Mouse (Mus musculus) granulocyte monocyte progenitor cell, adult 5-6 weeks (primary cell): ENCODE data around the gene Sspo. TPM values are rescaled to one million over a fixed set of nuclear protein-coding genes. Genes with fewer than 3 reads are reported as not detected.
A peak's percentile ranks its signal among the peaks of the same experiment; 100 is the strongest.

Source experiments
- ATAC-seq: replicated peaks from 2 replicates; pipeline ENCODE4 v1.8.0; 2016; ENCODE audit warnings: mild to moderate bottlenecking, moderate TSS enrichment, inconsistent platforms; ENCODE audit not compliant: poor library complexity, severe bottlenecking
- total RNA-seq, 2 experiments: library from RNA; stranded (forward) in 1 of 2; stranded (reverse) in 1 of 2; fragments of 200-712, 200-1000 nt in 1 of 2; fragments of >200 nt in 1 of 2; fragmentation: Nextera tagmentation in 1 of 2; gene quantifications; 2 replicates each; pipeline ENCODE4 v1.2.3; 2014 to 2017

Gene Sspo
- not detected in 2 replicates for total RNA-seq (2014; fragmentation: Nextera tagmentation)
- not detected in 2 replicates for total RNA-seq (2017)

DNA sequence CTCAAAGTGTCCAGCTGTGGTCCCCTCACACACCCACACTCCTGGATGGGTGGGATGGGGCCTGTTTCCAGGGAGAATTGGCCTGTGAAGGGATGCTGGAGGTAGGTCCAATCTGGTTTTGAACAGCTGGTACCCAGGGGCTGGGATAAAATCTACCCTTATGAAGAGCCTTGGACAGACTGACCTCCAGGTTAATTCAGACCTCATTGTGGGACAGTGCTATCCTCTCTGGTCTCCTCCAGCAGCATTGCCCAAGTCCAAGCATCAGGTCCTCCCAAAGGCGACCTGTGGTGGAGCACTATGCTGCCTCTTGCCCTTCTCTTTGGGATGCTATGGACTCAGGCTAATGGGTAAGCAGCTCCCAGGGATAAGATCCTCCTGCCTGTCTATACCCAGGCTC is at the start of gene Sspo:
Sspo (plus strand) TSS at position 301 of the 400 bp plus-strand sequence.
- no peak for ATAC-seq

DNA sequence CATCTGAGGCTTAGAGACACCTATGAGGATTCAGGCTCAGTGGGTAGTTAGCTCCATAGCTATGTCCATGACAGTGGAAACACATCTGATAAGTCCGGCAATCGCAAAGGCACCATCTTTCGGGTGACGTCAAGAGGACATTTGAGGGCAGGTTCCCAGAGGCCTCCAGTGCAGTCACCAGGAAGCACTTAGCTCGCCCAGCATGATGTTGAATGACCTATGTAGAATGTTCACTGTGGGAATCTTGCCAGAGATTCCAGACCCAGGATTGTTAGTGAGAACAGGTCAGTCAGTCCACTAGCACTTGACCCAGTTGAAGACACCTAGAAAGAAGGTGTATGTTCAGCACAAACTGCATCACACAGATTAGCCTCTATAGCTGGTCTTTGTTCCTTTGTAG is 48.1 kb upstream of the Sspo start:
- ATAC-seq = no peak

DNA sequence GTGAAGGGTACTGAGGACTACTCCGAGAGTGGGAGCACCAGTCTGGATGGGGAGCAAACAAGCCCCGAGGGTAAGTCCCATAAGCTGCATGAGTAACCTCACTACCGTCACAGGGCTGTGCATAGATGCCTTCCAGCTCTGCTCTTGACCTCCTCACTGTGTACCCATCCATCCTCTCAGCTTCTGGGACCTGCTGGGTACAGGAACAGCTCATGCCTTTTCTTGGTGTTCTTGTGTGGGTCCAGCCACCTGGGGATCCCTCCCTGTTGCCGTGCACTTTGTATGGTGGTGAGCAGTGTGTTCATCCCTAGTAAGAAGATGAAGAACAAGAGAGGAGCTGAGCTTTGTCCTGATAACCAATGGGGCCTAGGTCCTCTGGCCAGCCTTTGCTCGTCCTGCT is 44.0 kb upstream of the Sspo start:
- no peak for ATAC-seq

GRCm38 (mm10) chr6:48409726-48410343 is 38.2 kb upstream of the Sspo start:
- peak; percentile 80 for ATAC-seq

GRCm38 (mm10) chr6:48410551-48410950 is 37.5 kb upstream of the Sspo start:
- no peak for ATAC-seq

DNA sequence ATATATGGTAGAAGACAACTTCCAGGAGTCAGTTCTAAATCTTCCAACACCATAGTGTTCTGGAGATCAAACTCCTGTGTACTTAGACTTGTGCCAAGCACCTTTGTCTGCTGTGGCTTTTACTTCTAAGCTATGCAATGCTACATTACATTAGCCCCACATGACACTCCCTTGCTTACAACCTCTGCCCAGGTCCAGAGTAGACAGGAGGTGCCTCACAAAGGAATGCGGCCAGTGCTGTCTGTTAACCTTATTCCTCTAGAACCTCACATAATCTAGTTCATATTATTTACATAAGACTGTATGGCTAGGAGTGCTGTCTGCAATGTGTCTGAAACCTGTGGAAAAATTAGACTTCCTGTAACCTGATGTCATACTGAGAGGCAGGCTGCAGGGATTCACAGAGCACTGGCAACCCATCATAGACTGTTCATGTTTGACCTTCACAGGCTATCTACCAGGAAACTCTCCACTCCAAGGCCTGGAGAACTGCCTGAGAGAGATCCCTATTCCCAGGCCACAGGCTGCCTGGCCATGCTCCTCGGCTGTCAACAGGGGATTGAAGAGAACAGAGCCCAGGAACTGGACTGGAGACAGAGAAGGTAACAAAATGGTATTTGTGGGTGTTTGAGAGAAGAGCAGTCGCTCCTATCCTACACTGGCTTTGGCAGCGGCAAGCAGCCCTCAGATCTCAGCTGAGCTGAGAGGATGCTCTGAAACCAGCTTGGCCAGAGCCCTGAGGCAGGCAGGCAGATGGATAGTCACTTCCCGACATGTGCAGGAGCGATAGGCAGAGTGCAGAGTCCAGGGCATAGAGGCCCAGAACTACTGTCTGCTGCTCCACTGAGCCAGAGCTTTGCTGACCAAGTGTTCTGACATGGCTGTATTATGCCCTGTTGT is 36.6 kb upstream of the Sspo start:
- no peak for ATAC-seq

GRCm38 (mm10) chr6:48412147-48412546 is 35.9 kb upstream of the Sspo start:
- no peak for ATAC-seq

GRCm38 (mm10) chr6:48412662-48413061 is 35.4 kb upstream of the Sspo start:
- no peak for ATAC-seq

GRCm38 (mm10) chr6:48413081-48413480 is 34.9 kb upstream of the Sspo start:
- no peak for ATAC-seq

DNA sequence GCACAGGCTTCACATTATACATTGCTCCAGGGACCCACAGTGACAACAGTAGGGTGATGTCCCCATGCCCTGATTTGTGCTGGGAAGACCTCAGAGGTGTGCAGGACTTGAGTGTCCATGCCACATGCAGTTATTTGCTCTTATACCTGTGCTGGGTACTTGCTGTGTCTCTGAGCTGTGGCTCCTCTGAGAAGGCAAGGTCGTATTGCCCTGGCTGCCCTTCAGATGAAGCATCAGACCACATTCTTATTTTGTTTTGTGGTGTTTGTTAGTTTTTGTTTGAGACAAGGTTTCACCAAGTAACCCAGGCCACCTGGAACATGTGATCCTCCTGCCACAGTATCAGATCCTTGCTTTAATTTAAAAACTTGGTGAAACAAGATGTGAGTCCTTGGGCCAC is 33.1 kb upstream of the Sspo start:
- ATAC-seq = no peak

DNA sequence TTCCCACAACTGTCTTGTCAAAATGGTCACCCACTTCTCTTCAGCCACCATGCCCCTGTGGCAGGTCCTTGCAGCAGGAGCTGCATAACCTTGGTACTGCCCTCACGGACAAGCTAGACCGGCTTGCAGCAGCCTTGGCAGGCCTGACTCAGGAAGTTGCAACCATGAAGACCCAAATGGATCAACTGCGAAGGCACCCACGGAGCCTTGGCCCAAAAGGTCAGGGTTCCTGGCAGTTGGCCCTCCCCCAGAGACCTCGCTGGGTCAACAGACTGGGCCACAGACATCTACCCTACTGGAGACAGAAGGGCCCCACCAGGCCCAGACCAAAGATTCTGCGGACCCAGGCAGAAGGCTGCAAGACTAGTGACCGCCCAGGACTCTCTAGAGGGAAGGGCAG is 32.4 kb upstream of the Sspo start:
- no peak for ATAC-seq

- ATAC-seq = no peak
These were observed 31.5 kb upstream of the Sspo start for GRCm38 (mm10) chr6:48416486-48416885.

DNA sequence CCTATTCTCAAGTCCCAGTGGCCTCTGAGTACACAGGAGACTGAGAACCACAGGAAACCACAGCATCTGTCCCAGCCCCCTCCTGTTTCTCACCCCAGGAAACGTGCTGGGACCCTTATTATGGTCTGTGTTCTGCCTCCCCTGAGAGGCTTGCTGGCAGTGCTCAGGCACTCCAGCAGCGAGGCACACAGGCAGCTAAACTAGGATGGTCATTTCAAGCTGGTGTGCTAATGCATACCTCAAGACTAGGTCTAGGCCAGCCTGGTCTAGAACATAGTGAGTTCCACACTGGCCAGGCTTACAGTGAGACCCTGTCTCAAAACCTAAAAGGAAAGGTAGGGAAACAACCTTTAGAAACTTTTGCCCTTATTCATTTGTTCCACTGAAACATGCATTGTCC is 27.4 kb upstream of the Sspo start:
- ATAC-seq = peak; percentile 44; the same call in 1 of the 2 replicates

DNA sequence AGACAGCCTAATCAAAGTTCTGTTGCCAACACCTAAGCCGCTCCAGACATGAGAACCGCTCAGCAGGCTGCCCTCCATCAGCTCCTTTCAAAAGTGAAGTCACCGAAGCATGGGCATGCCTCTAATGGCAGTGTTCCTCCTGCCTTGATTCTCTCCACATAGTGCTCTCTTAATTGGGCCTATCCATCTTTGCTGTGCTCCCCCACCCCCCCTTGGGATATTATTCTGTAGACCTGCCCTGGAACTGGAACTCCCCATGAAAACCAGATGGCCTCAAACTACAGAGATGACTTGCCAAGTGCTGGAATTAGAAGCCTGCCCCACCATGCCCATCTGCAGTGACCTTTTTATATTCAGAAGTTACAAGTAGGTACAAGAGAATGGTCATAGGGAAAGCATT is 24.7 kb upstream of the Sspo start:
- ATAC-seq = no peak

GRCm38 (mm10) chr6:48424074-48424473 is 24.0 kb upstream of the Sspo start:
- no peak for ATAC-seq

GRCm38 (mm10) chr6:48426956-48427355 is 21.1 kb upstream of the Sspo start:
- ATAC-seq = no peak

- ATAC-seq = peak; percentile 33
These were observed 19.1 kb upstream of the Sspo start for GRCm38 (mm10) chr6:48428769-48429557.

- ATAC-seq = no peak
These were observed 17.3 kb upstream of the Sspo start for GRCm38 (mm10) chr6:48430748-48431147.

- peak; percentile 60 for ATAC-seq
These were observed 14.9 kb upstream of the Sspo start for GRCm38 (mm10) chr6:48432893-48433816.

DNA sequence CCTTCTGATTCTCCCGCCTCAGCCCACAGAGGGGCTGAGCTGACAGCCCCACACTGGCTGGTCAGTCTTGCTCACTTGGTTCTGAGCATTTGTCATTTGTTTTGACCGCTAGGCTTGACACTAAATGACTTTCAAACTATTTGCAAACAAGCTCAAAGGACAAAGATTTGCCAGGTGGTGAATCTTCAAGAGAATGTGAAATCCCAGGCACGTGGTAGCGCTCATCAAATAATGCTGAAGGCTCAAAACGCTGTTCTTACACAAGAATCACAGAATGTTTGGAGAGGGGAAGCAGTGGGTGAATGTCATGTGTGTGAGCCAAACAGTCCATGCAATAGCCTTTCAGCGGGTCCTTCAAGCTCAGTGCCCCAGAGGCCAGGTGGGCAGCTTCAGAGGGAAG is 13.4 kb upstream of the Sspo start:
- ATAC-seq = peak; percentile 17; the same call in 1 of the 2 replicates
